Mouse (Mus musculus) C2C12 (cell line): ENCODE results near the gene 2010111I01Rik. TPM values are rescaled to one million over a fixed set of nuclear protein-coding genes. Genes with fewer than 3 reads are reported as not detected.
"Not testable (repeated sequence)": the region's sequence is repeated elsewhere in the genome, so short reads cannot be mapped to it uniquely, and the experiment has no call there.

ENCODE experiments used
- H3K27me3 ChIP-seq: one replicate; pipeline ENCODE4 v1.6.1; 2011; ENCODE audit not compliant: control insufficient read depth, insufficient read depth, insufficient read length
- H3K36me3 ChIP-seq: one replicate; pipeline ENCODE4 v1.6.1; 2011; ENCODE audit not compliant: control insufficient read depth, insufficient read depth
- H3K4me3 ChIP-seq: one replicate; pipeline ENCODE4 v1.5.1; 2011; ENCODE audit warnings: mild to moderate bottlenecking, control low read depth; ENCODE audit not compliant: poor library complexity, insufficient read depth, severe bottlenecking
- H3K79me2 ChIP-seq: one replicate; pipeline ENCODE4 v1.6.1; 2011; ENCODE audit not compliant: control insufficient read depth, insufficient read depth
- H3K79me3 ChIP-seq: one replicate; pipeline ENCODE4 v1.6.1; 2011; ENCODE audit warnings: low read depth, control low read depth
- H3ac ChIP-seq: one replicate; pipeline ENCODE3; 2011; ENCODE audit warnings: low read depth; ENCODE audit not compliant: control insufficient read depth, insufficient read length
- CEBPB ChIP-seq: IDR thresholded peaks from one replicate; pipeline ENCODE4 v1.6.1; 2011; ENCODE audit warnings: low read depth, mild to moderate bottlenecking, control low read depth, moderate library complexity
- CTCF ChIP-seq: IDR thresholded peaks from one replicate; pipeline ENCODE4 v1.5.1; 2011; ENCODE audit not compliant: control insufficient read depth, insufficient read depth, insufficient read length
- FOSL1 ChIP-seq: IDR thresholded peaks from one replicate; pipeline ENCODE4 v1.8.0; 2011; ENCODE audit warnings: mild to moderate bottlenecking, low read length; ENCODE audit not compliant: poor library complexity, insufficient read depth, severe bottlenecking
- MAX ChIP-seq: IDR thresholded peaks from one replicate; pipeline ENCODE4 v1.6.1; 2011; ENCODE audit warnings: mild to moderate bottlenecking, control low read depth
- MYOD1 ChIP-seq: IDR thresholded peaks from one replicate; pipeline ENCODE4 v1.6.1; 2011; ENCODE audit warnings: low read depth; ENCODE audit not compliant: control insufficient read depth, insufficient read length
- MYOG ChIP-seq: IDR thresholded peaks from one replicate; pipeline ENCODE4 v1.6.1; 2011; ENCODE audit not compliant: control insufficient read depth, insufficient read length; ENCODE audit errors: extremely low read depth
- USF1 ChIP-seq: IDR thresholded peaks from one replicate; pipeline ENCODE4 v1.6.1; 2011; ENCODE audit warnings: low read depth, mild to moderate bottlenecking, control low read depth, moderate library complexity
- polyA plus RNA-seq: library from polyadenylated mRNA; unstranded; fragments of >200 nt; fragmentation: generic; extraction: Trizol; gene quantifications from one replicate; pipeline ENCODE4 v1.2.1, GENCODE M21; 2012; ENCODE audit warnings: missing spikeins

2010111I01Rik gene
- polyA plus RNA-seq, 1 experiment = 91.7 TPM

- Histone ChIP-seq H3K79me3 (no peaks in the 10 kb centered on the region), H3K79me2 (no peaks in the 10 kb centered on the region), H3K27me3 (no peaks in the 10 kb centered on the region), H3K36me3 (no peaks in the 10 kb centered on the region), H3K4me3 (no peak overlapping the region), H3ac (no peak overlapping the region)
- TF ChIP-seq MYOG (no peak), CEBPB (no peak), CTCF (no peak), MYOD1 (no peak), MAX (no peak), FOSL1 (no peak), USF1 (no peak)
These were observed 378.1 kb downstream of the 2010111I01Rik start for GRCm38 (mm10) chr13:63342781-63343180.

GRCm38 (mm10) chr13:63344481-63344880, 379.8 kb downstream of the 2010111I01Rik start:
- no peaks in the 10 kb centered on the region for H3K36me3 ChIP-seq
- TF ChIP-seq MYOD1 (no peak), MAX (no peak), MYOG (no peak), CTCF (no peak), USF1 (no peak), CEBPB (no peak), FOSL1 (no peak)
- H3K79me3 ChIP-seq = no peaks in the 10 kb centered on the region
- no peak overlapping the region for H3K4me3 ChIP-seq
- no peak overlapping the region for H3ac ChIP-seq
- no peaks in the 10 kb centered on the region for H3K79me2 ChIP-seq
- no peaks in the 10 kb centered on the region for H3K27me3 ChIP-seq

- no peaks in the 10 kb centered on the region for H3K36me3 ChIP-seq
- no peaks in the 10 kb centered on the region for H3K79me2 ChIP-seq
- no peaks in the 10 kb centered on the region for H3K27me3 ChIP-seq
- H3K79me3 ChIP-seq = no peaks in the 10 kb centered on the region
- TF ChIP-seq USF1 (no peak), FOSL1 (no peak), MAX (no peak), MYOG (no peak), CTCF (no peak), MYOD1 (no peak), CEBPB (no peak)
- no peak overlapping the region for H3K4me3 ChIP-seq
- no peak overlapping the region for H3ac ChIP-seq
These were observed 381.0 kb downstream of the 2010111I01Rik start for GRCm38 (mm10) chr13:63345476-63346225.

- TF ChIP-seq MAX (no peak), MYOG (no peak), MYOD1 (no peak)
- Histone ChIP-seq H3K79me3 (no peaks in the 10 kb centered on the region), H3K4me3 (no peak overlapping the region), H3K79me2 (no peaks in the 10 kb centered on the region), H3K36me3 (no peaks in the 10 kb centered on the region), H3K27me3 (no peaks in the 10 kb centered on the region), H3ac (no peak overlapping the region)
These were observed 382.9 kb downstream of the 2010111I01Rik start for GRCm38 (mm10) chr13:63347639-63348038.

GRCm38 (mm10) chr13:63350076-63350475, 385.4 kb downstream of the 2010111I01Rik start:
- Histone ChIP-seq H3K79me3 (no peaks in the 10 kb centered on the region), H3K27me3 (no peaks in the 10 kb centered on the region), H3K4me3 (no peak overlapping the region), H3K79me2 (no peaks in the 10 kb centered on the region), H3K36me3 (no peaks in the 10 kb centered on the region), H3ac (no peak overlapping the region)
- TF ChIP-seq MYOD1 (no peak), MYOG (no peak), CEBPB (no peak), FOSL1 (no peak), CTCF (no peak), USF1 (no peak), MAX (no peak)

GRCm38 (mm10) chr13:63353312-63353711, 388.6 kb downstream of the 2010111I01Rik start:
- H3ac ChIP-seq, H3K27me3 ChIP-seq, H3K79me2 ChIP-seq, H3K79me3 ChIP-seq, H3K36me3 ChIP-seq, H3K4me3 ChIP-seq: not testable (repeated sequence)
